Mouse (Mus musculus): Measurements from ENCODE around the gene Pm20d2. TPM values are rescaled to one million over a fixed set of nuclear protein-coding genes. Genes with fewer than 3 reads are reported as not detected.

Gene Pm20d2
- total RNA-seq, 1 experiment from 2014 or later = 39.1 TPM

Other genes starting within 250 kb of the Pm20d2 start
- 3.0 and 5.4 TPM in 2 replicates for gene Ankrd6, start 238.9 kb downstream of the Pm20d2 start, total RNA-seq (2021)
- 5.7 and 8.7 TPM in 2 replicates for gene Rragd, start 206.7 kb downstream of the Pm20d2 start, total RNA-seq (2021)
- 80.8 and 82.9 TPM in 2 replicates for gene Ube2j1, start 158.3 kb downstream of the Pm20d2 start, total RNA-seq (2021)
- 0.41 and 0.60 TPM in 2 replicates for gene Gabrr2, start 126.7 kb downstream of the Pm20d2 start, total RNA-seq (2021)
- 0.15 and 0.19 TPM in 2 replicates for gene Gabrr1, start 57.2 kb downstream of the Pm20d2 start, total RNA-seq (2021)
- 1.6 and 2.0 TPM in 2 replicates for gene Srsf12, start 19.3 kb upstream of the Pm20d2 start, total RNA-seq (2021)
- gene Pnrc1, start 100.4 kb upstream of the Pm20d2 start, total RNA-seq (2021) = 192 and 224 TPM in 2 replicates
- 29.7 and 31.4 TPM in 2 replicates for gene Rngtt, start 120.6 kb upstream of the Pm20d2 start, total RNA-seq (2021)